In the genomic region with DNA sequence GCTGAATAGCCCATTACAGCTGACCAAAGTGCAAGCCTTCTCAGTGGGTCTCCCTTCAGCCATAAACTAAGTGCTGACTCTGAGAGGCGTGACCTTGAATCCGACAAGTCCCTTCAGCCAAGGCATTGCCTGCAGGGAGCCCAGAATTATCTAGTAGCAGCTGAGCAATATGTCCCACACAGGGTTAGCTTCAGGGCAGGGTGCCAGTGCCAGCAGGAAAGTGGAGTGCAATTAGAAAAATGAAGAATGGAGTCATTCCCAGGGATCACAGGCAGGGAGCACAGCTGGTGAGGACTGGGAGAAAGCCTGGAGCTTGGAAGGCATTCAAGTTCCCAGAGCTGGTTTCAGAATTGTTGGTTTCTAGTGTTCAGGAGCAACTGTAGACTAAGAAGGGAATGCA, we compare ENCODE assay signal across 8 mouse cellular contexts.
DNase-seq lines count a peak whose midpoint lies in the region; ATAC-seq and TF ChIP-seq lines count a peak whose summit lies in the region.

No protein-coding gene starts in this region.

- no peak overlapping the region for H3K9ac ChIP-seq in lung, embryonic 14.5 days
- H3K9ac ChIP-seq in heart, embryonic 15.5 days = no peak overlapping the region

- 49% methylated on average over 2 of the region's 2 CpGs for WGBS in lung, embryonic 14.5 days
- WGBS in heart, embryonic 15.5 days = 20% methylated on average over 2 of the region's 2 CpGs

- H3K36me3 ChIP-seq in lung, embryonic 14.5 days (ENCODE audit: insufficient read depth) = no peaks in the 10 kb centered on the region
- H3K36me3 ChIP-seq in heart, embryonic 15.5 days = no peaks in the 10 kb centered on the region

- no peak overlapping the region for H3K27ac ChIP-seq in lung, embryonic 14.5 days (ENCODE audit: low read depth)
- H3K27ac ChIP-seq in heart, embryonic 15.5 days = peak overlapping the region; percentile 60

- no peaks in the 10 kb centered on the region for H3K9me3 ChIP-seq in lung, embryonic 14.5 days (ENCODE audit: low read depth, low read length)
- H3K9me3 ChIP-seq in heart, embryonic 15.5 days (replicated peaks) = no peaks in the 10 kb centered on the region

- DNase-seq in lung, embryonic 14.5 days = peak; percentile 79
- no peak for DNase-seq in lung, postnatal 36 days
- DNase-seq in cerebellum, postnatal 10 days = peak; percentile 91 to 96
- DNase-seq in left cerebral cortex, postnatal 25 days (ENCODE audit: low spot score in 2 of 2) = peak; percentile 23 to 66
- peak; percentile 82 to 83 for DNase-seq in right cerebral cortex, postnatal 10 days (ENCODE audit: low spot score in 2 of 2)
- DNase-seq in thymus, postnatal 0 days (ENCODE audit: low spot score) = no peak
- no peak for DNase-seq in spleen, adult 12 weeks (ENCODE audit: low spot score)

- ATAC-seq in lung, embryonic 14.5 days (ENCODE audit: insufficient read depth) = peak; percentile 96
- ATAC-seq in heart, embryonic 15.5 days (replicated peaks; ENCODE audit: insufficient number of reproducible peaks, insufficient read depth, low FRiP score, low read depth) = peak; percentile 69

- H3K27me3 ChIP-seq in lung, embryonic 14.5 days (ENCODE audit: insufficient read depth, low read length) = no peaks in the 10 kb centered on the region
- no peaks in the 10 kb centered on the region for H3K27me3 ChIP-seq in heart, embryonic 15.5 days

- H3K4me1 ChIP-seq in lung, embryonic 14.5 days (ENCODE audit: insufficient read depth) = no peaks in the 10 kb centered on the region
- H3K4me1 ChIP-seq in heart, embryonic 15.5 days (replicated peaks) = peaks cover 7% of the 10 kb centered on the region; the same call in 1 of the 2 replicates

- intact Hi-C loops in left cerebral cortex, postnatal 25 days (cut with DNase I) = no loop called here

- no peak overlapping the region for H3K4me3 ChIP-seq in lung, embryonic 14.5 days (ENCODE audit: low read depth, low read length)
- no peak overlapping the region for H3K4me3 ChIP-seq in heart, embryonic 15.5 days

- no peak for TF ChIP-seq CTCF in lung, embryonic 14.5 days (IDR thresholded peaks at IDR 0.05; ENCODE audit: low read depth)

- no peak overlapping the region for H3K4me2 ChIP-seq in lung, embryonic 14.5 days
- H3K4me2 ChIP-seq in heart, embryonic 15.5 days = no peak overlapping the region

Comparison
In these comparisons a context has a peak if more than half of its experiments do, and no peak if none do; other contexts are left out.
1. DNase-seq: peak in lung, embryonic 14.5 days (single experiment), cerebellum, postnatal 10 days (2 of 2), left cerebral cortex, postnatal 25 days (2 of 2) and right cerebral cortex, postnatal 10 days (2 of 2); none in lung, postnatal 36 days (single experiment), thymus, postnatal 0 days (single experiment) and spleen, adult 12 weeks (single experiment).